ENCODE assay signal across 12 mouse cellular contexts in the genomic region with DNA sequence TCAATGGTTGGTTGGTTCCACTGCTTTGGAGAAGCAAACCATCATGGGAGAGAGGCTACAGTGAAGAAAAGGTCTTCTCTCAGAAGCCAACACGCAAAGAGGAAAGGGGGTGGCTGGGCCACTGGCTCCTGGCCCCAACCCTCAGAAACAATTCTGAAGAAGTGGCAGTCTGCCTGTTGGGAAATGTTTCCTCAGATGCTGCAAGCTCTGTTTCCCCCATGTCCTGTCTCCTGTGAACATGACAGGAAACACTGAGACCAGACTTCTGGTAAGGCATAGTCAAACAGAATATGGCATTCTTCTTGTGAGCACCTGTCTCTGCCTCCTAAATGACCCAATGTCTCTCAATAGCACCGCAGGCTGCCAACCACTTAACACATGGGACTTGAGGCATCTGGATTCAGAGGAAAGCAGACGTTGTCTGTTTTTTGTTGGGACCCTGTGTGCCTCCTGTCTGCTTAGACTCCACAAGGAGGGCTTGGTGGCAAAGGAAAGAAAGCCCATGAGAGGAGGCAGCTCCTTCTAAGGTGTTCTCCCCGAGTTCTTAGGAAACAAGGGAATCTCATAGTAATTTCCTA.
"Had no signal": no experiment of that assay in that cellular context is flagged by ENCODE, and none has a peak within 500 bp of the region (broad histone marks: within the 10 kb centered on the region; RNA-seq: fewer than 3 reads in every experiment).

No protein-coding gene starts in this region.

- ATAC-seq: intestine, embryonic 16.5 days; liver, embryonic 12.5 days had no signal

- DNase-seq: gastrocnemius, adult 2 months; gastrocnemius, postnatal 10 days; gastrocnemius, postnatal 25 days; heart, adult 18-20 months; heart, postnatal 10 days; kidney, adult 11 months; kidney, adult 2 months; kidney, adult 9 months; kidney, postnatal 14 days; kidney, postnatal 36 days had no signal
